Mouse (Mus musculus) megakaryocyte, embryonic 14.5 days (primary cell): ENCODE results near the gene Olfr1449.

ENCODE experiments used
- FLI1 ChIP-seq: IDR thresholded peaks from 2 replicates; pipeline ENCODE4 v1.6.1; 2012; ENCODE audit warnings: low read length, inconsistent platforms, mixed read lengths
- GATA1 ChIP-seq: IDR thresholded peaks from 3 replicates; pipeline ENCODE4 v1.6.1; 2012; ENCODE audit warnings: mixed read lengths, low read length, inconsistent platforms, borderline replicate concordance

- TF ChIP-seq GATA1 (no peak), FLI1 (no peak)
Observed at GRCm38 (mm10) chr19:12924319-12924718, 6.3 kb upstream of the Olfr1449 start, which contains the start of gene Olfr1448.
